25 mouse cellular contexts compared by ENCODE assay signal in genomic region chr11:23492048-23492790, GRCm38 (mm10). TPM values are rescaled to one million over a fixed set of nuclear protein-coding genes. Genes with fewer than 3 reads are reported as not detected.
DNase-seq lines count a peak whose midpoint lies in the region; ATAC-seq and TF ChIP-seq lines count a peak whose summit lies in the region.
"Had no signal": no experiment of that assay in that cellular context is flagged by ENCODE, and none has a peak within 500 bp of the region (broad histone marks: within the 10 kb centered on the region; RNA-seq: fewer than 3 reads in every experiment).

No protein-coding gene starts in this region.

- H3K27me3 ChIP-seq in midbrain, embryonic 11.5 days (ENCODE audit: control insufficient read depth, insufficient read depth, low read length) = no peaks in the 10 kb centered on the region
- H3K27me3 ChIP-seq in midbrain, embryonic 15.5 days (replicated peaks) = no peaks in the 10 kb centered on the region
- no peaks in the 10 kb centered on the region for H3K27me3 ChIP-seq in CH12.LX (replicated peaks)
- no peaks in the 10 kb centered on the region for H3K27me3 ChIP-seq in MEL (ENCODE audit: control insufficient read depth in 1 of 2, insufficient read depth in 2 of 2, low read length in 2 of 2)
- H3K27me3 ChIP-seq: Patski had no signal

- dilution Hi-C loops in CH12.LX (cut with MboI; ENCODE audit: extremely low pct_ligation_motif_present, extremely low pct_unique_long_range_greater_than_20kb, low sequenced_read_pairs) = no loop called here

- TF ChIP-seq POLR2A in CH12.LX (IDR thresholded peaks at IDR 0.05; ENCODE audit: low read depth, low read length) = no peak
- no peak for TF ChIP-seq POLR2A in MEL (IDR thresholded peaks at IDR 0.05; ENCODE audit: control insufficient read depth in 1 of 2, insufficient read depth in 1 of 2, low read depth in 1 of 2, low read length in 2 of 2, poor library complexity in 1 of 2)

- no peak overlapping the region for H3K27ac ChIP-seq in midbrain, embryonic 11.5 days (ENCODE audit: low read depth, low read length)
- H3K27ac ChIP-seq in midbrain, embryonic 15.5 days = no peak overlapping the region
- no peak overlapping the region for H3K27ac ChIP-seq in CH12.LX (ENCODE audit: insufficient read depth, low read depth)
- no peak overlapping the region for H3K27ac ChIP-seq in MEL (ENCODE audit: control insufficient read depth, low read depth, low read length)

- H3K9me3 ChIP-seq in midbrain, embryonic 11.5 days (ENCODE audit: control insufficient read depth, low read length) = no peaks in the 10 kb centered on the region
- no peaks in the 10 kb centered on the region for H3K9me3 ChIP-seq in midbrain, embryonic 15.5 days
- H3K9me3 ChIP-seq in CH12.LX (replicated peaks; ENCODE audit: low read length) (no peaks in the 10 kb centered on the region), MEL (replicated peaks; ENCODE audit: insufficient read depth, low read length) (no peaks in the 10 kb centered on the region)
- H3K9me3 ChIP-seq: G1E had no signal

- peaks cover 37% of the 10 kb centered on the region for H3K36me3 ChIP-seq in midbrain, embryonic 11.5 days (ENCODE audit: control insufficient read depth, insufficient read depth, low read length)
- H3K36me3 ChIP-seq in midbrain, embryonic 15.5 days (replicated peaks) = peaks cover 64% of the 10 kb centered on the region
- H3K36me3 ChIP-seq in CH12.LX (replicated peaks in 1 of 2; ENCODE audit: control insufficient read depth in 1 of 2, insufficient read depth in 1 of 2, low read length in 1 of 2) (peaks cover 75 to 93% of the 10 kb centered on the region in 2 experiments), MEL (ENCODE audit: control insufficient read depth in 1 of 2, insufficient read depth in 2 of 2, low read length in 2 of 2) (peaks cover 14 to 46% of the 10 kb centered on the region in 2 experiments)

- TF ChIP-seq CTCF in CH12.LX (conservative IDR thresholded peaks at IDR 0.05 in 1 of 2, IDR thresholded peaks at IDR 0.05 in 1 of 2; ENCODE audit: low read depth in 2 of 2, low read length in 2 of 2) (no peak), MEL (IDR thresholded peaks at IDR 0.05 in 2 of 3, conservative IDR thresholded peaks at IDR 0.05 in 1 of 3; ENCODE audit: control insufficient read depth in 1 of 3, insufficient read depth in 1 of 3, low read depth in 2 of 3, low read length in 3 of 3, poor library complexity in 1 of 3, severe bottlenecking in 1 of 3) (no peak)

- H3K9ac ChIP-seq in midbrain, embryonic 11.5 days (ENCODE audit: low read length) = no peak overlapping the region
- H3K9ac ChIP-seq in midbrain, embryonic 15.5 days = no peak overlapping the region
- H3K9ac ChIP-seq in CH12.LX (ENCODE audit: insufficient read depth, low read depth) = no peak overlapping the region
- H3K9ac ChIP-seq in MEL (ENCODE audit: control insufficient read depth, low read depth, low read length, poor library complexity, severe bottlenecking) = no peak overlapping the region

- WGBS in midbrain, embryonic 11.5 days = 90% methylated on average over 4 of the region's 4 CpGs
- 90% methylated on average over 4 of the region's 4 CpGs for WGBS in midbrain, embryonic 15.5 days

- peaks cover 18% of the 10 kb centered on the region for H3K4me1 ChIP-seq in midbrain, embryonic 11.5 days (ENCODE audit: control insufficient read depth, insufficient read depth, low read length)
- peaks cover 24% of the 10 kb centered on the region for H3K4me1 ChIP-seq in midbrain, embryonic 15.5 days
- peaks cover 9 to 24% of the 10 kb centered on the region in 2 experiments; a peak in 3 of 4 replicates for H3K4me1 ChIP-seq in CH12.LX (ENCODE audit: control insufficient read depth in 1 of 2, insufficient read depth in 2 of 2)
- peaks cover 3 to 11% of the 10 kb centered on the region in 2 experiments for H3K4me1 ChIP-seq in MEL (ENCODE audit: control insufficient read depth in 1 of 2, insufficient read depth in 2 of 2, low read length in 2 of 2)

- H3K4me3 ChIP-seq in midbrain, embryonic 11.5 days (ENCODE audit: low read depth, low read length) = no peak overlapping the region
- no peak overlapping the region for H3K4me3 ChIP-seq in midbrain, embryonic 15.5 days
- H3K4me3 ChIP-seq in CH12.LX (replicated peaks in 1 of 3; ENCODE audit: low read depth in 2 of 3, low read length in 2 of 3, poor library complexity in 1 of 3) (no peak overlapping the region), MEL (ENCODE audit: control insufficient read depth in 1 of 2, insufficient read depth in 1 of 2, low read depth in 2 of 2, low read length in 2 of 2) (no peak overlapping the region)

- ATAC-seq in midbrain, embryonic 11.5 days (ENCODE audit: low FRiP score) = no peak
- no peak for ATAC-seq in midbrain, embryonic 15.5 days (replicated peaks)
- ATAC-seq: activated CD4-positive, CD25-positive, alpha-beta regulatory T cell, adult 4 months; CD4-positive, CD25-positive, alpha-beta regulatory T cell, adult 4 months; Patski had no signal

- in situ Hi-C loops in CH12.LX (cut with MboI; ENCODE audit: low pct_ligation_motif_present, low pct_unique_long_range_greater_than_20kb, low sequenced_read_pairs) = no loop called here

- peak; percentile 56 for DNase-seq in heart, adult 11 months
- DNase-seq in heart, postnatal 4 days = no peak
- peak; percentile 81 for DNase-seq in midbrain, embryonic 11.5 days (ENCODE audit: low spot score, missing footprints)
- no peak for DNase-seq in CH12.LX (ENCODE audit: extremely low read depth)
- no peak for DNase-seq in MEL (ENCODE audit: low read depth, low spot score)
- no peak for DNase-seq in cerebellum, adult 11 months
- no peak for DNase-seq in urinary bladder, postnatal 25 days (ENCODE audit: low spot score)
- DNase-seq: adrenal gland, adult 2 months; adrenal gland, adult 8-10 months; adrenal gland, postnatal 10 days; adrenal gland, postnatal 14 days; adrenal gland, postnatal 25 days; adrenal gland, postnatal 36 days; B cell, adult 2 months; cerebellum, adult 11-12 months; cerebellum, adult 18-20 months; cerebellum, adult 2 months; cerebellum, adult 8-10 months had no signal

- TF ChIP-seq EP300 in CH12.LX (IDR thresholded peaks at IDR 0.05; ENCODE audit: low read length) = no peak
- TF ChIP-seq EP300 in MEL (IDR thresholded peaks at IDR 0.05; ENCODE audit: low read depth in 1 of 2, low read length in 2 of 2) = no peak

- H3K79me2 ChIP-seq in CH12.LX (replicated peaks; ENCODE audit: control insufficient read depth, extremely low read depth, insufficient read depth, poor library complexity, severe bottlenecking) = peaks cover 25% of the 10 kb centered on the region
- H3K79me2 ChIP-seq in MEL (ENCODE audit: control insufficient read depth, insufficient read depth, low read length, poor library complexity) = peaks cover 5% of the 10 kb centered on the region

- H3K4me2 ChIP-seq in midbrain, embryonic 11.5 days = no peak overlapping the region
- no peak overlapping the region for H3K4me2 ChIP-seq in midbrain, embryonic 15.5 days
- no peak overlapping the region for H3K4me2 ChIP-seq in CH12.LX (ENCODE audit: insufficient read depth, low read depth, poor library complexity, severe bottlenecking)

- no peak for TF ChIP-seq RAD21 in CH12.LX (IDR thresholded peaks at IDR 0.05; ENCODE audit: low read depth, low read length)
- no peak for TF ChIP-seq RAD21 in MEL (IDR thresholded peaks at IDR 0.05; ENCODE audit: low read depth, low read length)

TF ChIP-seq in CH12.LX, 34 proteins besides CTCF, POLR2A, EP300 and RAD21 (continues in another document):
- no peak for TF ChIP-seq RCOR1 (conservative IDR thresholded peaks at IDR 0.05; ENCODE audit: low read depth, low read length)
- TF ChIP-seq E2F4 (IDR thresholded peaks at IDR 0.05; ENCODE audit: insufficient replicate concordance, low read depth, low read length) = no peak
- TF ChIP-seq JUN (IDR thresholded peaks at IDR 0.05; ENCODE audit: insufficient read depth, low read depth, low read length) = no peak
- no peak for TF ChIP-seq UBTF (IDR thresholded peaks at IDR 0.05; ENCODE audit: low read depth, low read length)
- TF ChIP-seq NRF1 (IDR thresholded peaks at IDR 0.05; ENCODE audit: low read depth, low read length) = no peak
- no peak for TF ChIP-seq NELFE (IDR thresholded peaks at IDR 0.05; ENCODE audit: low read depth, low read length)
- 0 out of 2 replicates have a peak, but pooled peaks have one; percentile 19 for TF ChIP-seq ZMIZ1 (IDR thresholded peaks at IDR 0.05; ENCODE audit: low read depth, low read length)

TF ChIP-seq in MEL, 35 proteins besides CTCF, POLR2A, EP300 and RAD21:
- no peak for TF ChIP-seq POLR2AphosphoS5 (IDR thresholded peaks at IDR 0.05; ENCODE audit: borderline replicate concordance, low read depth, low read length)
- TF ChIP-seq POLR2AphosphoS2 (IDR thresholded peaks at IDR 0.05; ENCODE audit: low read length) = peak; percentile 56; the same call in 1 of the 2 replicates
- TF ChIP-seq TBP (IDR thresholded peaks at IDR 0.05; ENCODE audit: low read depth, low read length) = no peak

RNA-seq across cellular contexts. Expression of gene Ahsa2, which starts 5.6 kb away (rescaled TPM):
- total RNA-seq in heart, postnatal 4 days (2021) = 10 to 100 TPM; 39.5 to 39.9 TPM
- polyA plus RNA-seq in midbrain, embryonic 11.5 days (2014; fragmentation: Nextera tagmentation; extraction: Ambion mirVana) = 171 and 184 TPM in 2 replicates
- 106 and 113 TPM in 2 replicates for polyA plus RNA-seq in midbrain, embryonic 15.5 days (2015; fragmentation: Nextera tagmentation; extraction: Ambion mirVana)
- 51.0 and 69.5 TPM in 2 replicates for total RNA-seq in CH12.LX (2012; rRNA removed)
- total RNA-seq in CH12.LX (2014; rRNA removed) = 58.9 and 66.4 TPM in 2 replicates
- 69.4 and 105 TPM in 2 replicates for polyA plus RNA-seq in CH12.LX (2012; ENCODE audit: insufficient read length, low read depth)
- 35.6 and 36.2 TPM in 2 replicates for total RNA-seq in MEL (2012; rRNA removed)
- polyA plus RNA-seq in MEL (2012; ENCODE audit: insufficient read depth in 1 of 2, insufficient read length in 2 of 2, low read depth in 1 of 2, low replicate concordance in 2 of 2, missing spikeins in 1 of 2) = 10 to 100 TPM in 1 of 2 experiments, not detected in 1; 37.8 TPM

RNA-seq across cellular contexts. Expression of gene 1700093K21Rik, which starts 28.7 kb away (rescaled TPM):
- not detected for total RNA-seq in heart, postnatal 4 days (2021)
- not detected in 2 replicates for polyA plus RNA-seq in midbrain, embryonic 11.5 days (2014; fragmentation: Nextera tagmentation; extraction: Ambion mirVana)
- polyA plus RNA-seq in midbrain, embryonic 15.5 days (2015; fragmentation: Nextera tagmentation; extraction: Ambion mirVana) = 0.13 TPM in 2 replicates
- not detected in 2 replicates for total RNA-seq in CH12.LX (2012; rRNA removed)
- not detected in 2 replicates for total RNA-seq in CH12.LX (2014; rRNA removed)
- polyA plus RNA-seq in CH12.LX (2012; ENCODE audit: insufficient read length, low read depth) = not detected in 2 replicates
- total RNA-seq in MEL (2012; rRNA removed) = not detected in 2 replicates
- polyA plus RNA-seq in MEL (2012; ENCODE audit: insufficient read depth in 1 of 2, insufficient read length in 2 of 2, low read depth in 1 of 2, low replicate concordance in 2 of 2, missing spikeins in 1 of 2) = not detected
- total RNA-seq: adrenal gland, adult 18-20 months; adrenal gland, adult 2 months; adrenal gland, postnatal 14 days; adrenal gland, postnatal 25 days; adrenal gland, postnatal 36 days; adrenal gland, postnatal 4 days; G1E had no signal
- polyA plus RNA-seq: activated CD4-positive, CD25-positive, alpha-beta regulatory T cell, adult 4 months; CD4-positive, CD25-positive, alpha-beta regulatory T cell, adult 4 months; G1E; Patski had no signal

Comparison
In these comparisons a context has a peak if more than half of its experiments do, and no peak if none do; other contexts are left out.
1. DNase-seq: peak in heart, adult 11 months (single experiment) and midbrain, embryonic 11.5 days (single experiment); none in heart, postnatal 4 days (single experiment), CH12.LX (single experiment), MEL (single experiment), cerebellum, adult 11 months (single experiment) and urinary bladder, postnatal 25 days (single experiment).